Mouse (Mus musculus): ENCODE measurements around the gene Uqcc3. TPM values are rescaled to one million over a fixed set of nuclear protein-coding genes. Genes with fewer than 3 reads are reported as not detected.

Gene Uqcc3
- total RNA-seq, 2 experiments from 2014 or later = 57.7 to 59.0 TPM

GRCm38 (mm10) chr19:8859018-8859417 lies 21.7 kb downstream of the Uqcc3 start:
- intact Hi-C loops (cut with DNase I) = no loop called here
- DNase-seq = no peak
- Histone ChIP-seq H3K27ac (no peak overlapping the region), H3K4me3 (no peak overlapping the region)
- peak; percentile 54 for TF ChIP-seq CTCF (IDR thresholded peaks at IDR 0.05)

GRCm38 (mm10) chr19:8857689-8858088 lies 23.0 kb downstream of the Uqcc3 start:
- intact Hi-C loops (cut with DNase I) = loop anchor here (1.0 kb wide), 1 partner anchor 253 kb away; no protein-coding TSS in a partner anchor
- DNase-seq = peak; percentile 62
- Histone ChIP-seq H3K4me3 (no peak overlapping the region), H3K27ac (no peak overlapping the region)
- peak; percentile 79 for TF ChIP-seq CTCF (IDR thresholded peaks at IDR 0.05)

GRCm38 (mm10) chr19:8853117-8853516 lies 27.6 kb downstream of the Uqcc3 start:
- intact Hi-C loops (cut with DNase I) = no loop called here
- H3K4me3 ChIP-seq = peak overlapping the region; percentile 67
- no peak for TF ChIP-seq CTCF (IDR thresholded peaks at IDR 0.05)

GRCm38 (mm10) chr19:8852236-8852928 lies 28.3 kb downstream of the Uqcc3 start:
- no peak for TF ChIP-seq CTCF (IDR thresholded peaks at IDR 0.05)
- Histone ChIP-seq H3K27ac (peak overlapping the region; percentile 88), H3K4me3 (peak overlapping the region; percentile 67)
- peak; percentile 81 for DNase-seq
- intact Hi-C loops (cut with DNase I) = no loop called here

More at GRCm38 (mm10) chr19:8853117-8853516, 27.6 kb downstream of the Uqcc3 start:
- no peak overlapping the region for H3K27ac ChIP-seq
- no peak for DNase-seq

- Histone ChIP-seq H3K4me3 (peak overlapping the region; percentile 67), H3K27ac (peak overlapping the region; percentile 88)
- no peak for DNase-seq
- intact Hi-C loops (cut with DNase I) = no loop called here
- TF ChIP-seq CTCF (IDR thresholded peaks at IDR 0.05) = no peak
Measured at GRCm38 (mm10) chr19:8851639-8852038, 29.1 kb downstream of the Uqcc3 start.

GRCm38 (mm10) chr19:8850402-8850901 lies 30.3 kb downstream of the Uqcc3 start, which contains the start of gene Lrrn4cl:
Lrrn4cl (plus strand) TSS chr19:8850768.
- intact Hi-C loops (cut with DNase I) = no loop called here
- H3K4me3 ChIP-seq = peak within 1 kb of the TSS; percentile 67
- peak; percentile 78 for DNase-seq

GRCm38 (mm10) chr19:8848356-8848755 lies 32.4 kb downstream of the Uqcc3 start:
- Histone ChIP-seq H3K27ac (no peak overlapping the region), H3K4me3 (no peak overlapping the region)
- no peak for DNase-seq
- no peak for TF ChIP-seq CTCF (IDR thresholded peaks at IDR 0.05)
- intact Hi-C loops (cut with DNase I) = no loop called here

More at GRCm38 (mm10) chr19:8850402-8850901, 30.3 kb downstream of the Uqcc3 start, which contains the start of gene Lrrn4cl:
- TF ChIP-seq CTCF (IDR thresholded peaks at IDR 0.05) = no peak
- H3K27ac ChIP-seq = peak within 1 kb of the TSS; percentile 88

GRCm38 (mm10) chr19:8844371-8845129 lies 36.2 kb downstream of the Uqcc3 start:
- TF ChIP-seq CTCF (IDR thresholded peaks at IDR 0.05) = peak; percentile 81
- intact Hi-C loops (cut with DNase I) = loop anchor here (2.0 kb wide), 1 partner anchor 266 kb away; no protein-coding TSS in a partner anchor
- Histone ChIP-seq H3K4me3 (no peak overlapping the region), H3K27ac (peak overlapping the region; percentile 20)
- DNase-seq = peak; percentile 82

- intact Hi-C loops (cut with DNase I) = no loop called here
- TF ChIP-seq CTCF (IDR thresholded peaks at IDR 0.05) = no peak
- no peak overlapping the region for H3K4me3 ChIP-seq
- no peak for DNase-seq
- H3K27ac ChIP-seq = no peak overlapping the region
Measured at GRCm38 (mm10) chr19:8842961-8843360, 37.8 kb downstream of the Uqcc3 start.

GRCm38 (mm10) chr19:8841012-8841411 lies 39.7 kb downstream of the Uqcc3 start:
- intact Hi-C loops (cut with DNase I) = no loop called here
- peak overlapping the region; percentile 82 for H3K4me3 ChIP-seq
- TF ChIP-seq CTCF (IDR thresholded peaks at IDR 0.05) = no peak
- no peak for DNase-seq
- H3K27ac ChIP-seq = peak overlapping the region; percentile 71

GRCm38 (mm10) chr19:8839908-8840791 lies 40.6 kb downstream of the Uqcc3 start:
- peak; percentile 75 for DNase-seq
- H3K4me3 ChIP-seq = peak overlapping the region; percentile 82
- peak overlapping the region; percentile 71 for H3K27ac ChIP-seq
- intact Hi-C loops (cut with DNase I) = no loop called here
- no peak for TF ChIP-seq CTCF (IDR thresholded peaks at IDR 0.05)
